Mouse (Mus musculus) liver, embryonic 16.5 days (tissue): ENCODE data around the gene Ldlr. TPM values are rescaled to one million over a fixed set of nuclear protein-coding genes. Genes with fewer than 3 reads are reported as not detected.

Source experiments
- ATAC-seq: fragments of 200-750 bp; cut with Nextera tagmentation; 2 replicates; pipeline ENCODE4 v1.8.0; 2017; ENCODE audit warnings: low read depth, mild to moderate bottlenecking, moderate number of reproducible peaks, moderate library complexity
- H3K27ac ChIP-seq: fragments of 300-500 bp; sonication (generic); 2 replicates; pipeline ENCODE4 v1.5.1; 2014; ENCODE audit warnings: mild to moderate bottlenecking, low read length
- H3K27me3 ChIP-seq: fragments of 300-500 bp; sonication (generic); 2 replicates; pipeline ENCODE4 v1.6.1; 2014; ENCODE audit warnings: low read depth, low read length, mixed read lengths; ENCODE audit not compliant: control insufficient read depth, insufficient read depth
- H3K36me3 ChIP-seq: fragments of 300-500 bp; sonication (generic); 2 replicates; pipeline ENCODE4 v1.6.1; 2014; ENCODE audit warnings: mild to moderate bottlenecking; ENCODE audit not compliant: control insufficient read depth, insufficient read depth
- H3K4me1 ChIP-seq: fragments of 300-500 bp; sonication (generic); 2 replicates; pipeline ENCODE4 v1.6.1; 2014; ENCODE audit warnings: low read depth, low read length, mixed read lengths; ENCODE audit not compliant: control insufficient read depth
- H3K4me2 ChIP-seq: fragments of 300-500 bp; sonication (generic); 2 replicates; pipeline ENCODE4 v1.6.1; 2014; ENCODE audit warnings: low read depth, low read length, mixed read lengths
- H3K4me3 ChIP-seq: fragments of 300-500 bp; sonication (generic); 2 replicates; pipeline ENCODE4 v1.5.1; 2014; ENCODE audit warnings: low read depth, mild to moderate bottlenecking, low read length
- H3K9ac ChIP-seq: fragments of 300-500 bp; sonication (generic); 2 replicates; pipeline ENCODE4 v1.6.1; 2014; ENCODE audit warnings: low read depth, low read length
- H3K9me3 ChIP-seq: fragments of 300-500 bp; sonication (generic); replicated peaks from 2 replicates; pipeline ENCODE4 v1.6.1; 2016; ENCODE audit warnings: low read length; ENCODE audit not compliant: control insufficient read depth
- WGBS: fragments of 180-500 bp; shearing (Covaris S2); extraction: QIAGEN DNeasy Blood & Tissue Kit; methylation state at CpG from one replicate; pipeline ENCODE4 v1.1.7; 2014; ENCODE audit not compliant: insufficient replicate concordance; 5-methylcytosine and 5-hydroxymethylcytosine counted together
- polyA plus RNA-seq: library from polyadenylated mRNA; unstranded; fragments of >200 nt; fragmentation: Nextera tagmentation; extraction: Ambion mirVana; gene quantifications from 2 replicates; pipeline ENCODE4 v1.2.1, GENCODE M21; 2015

Ldlr gene
- polyA plus RNA-seq, 1 experiment from 2014 or later, result 29.3 TPM

GRCm38 (mm10) chr9:21732288-21732687 lies 9.0 kb downstream of the Ldlr start:
- Histone ChIP-seq H3K4me3 (no peak overlapping the region), H3K36me3 (peaks cover 29% of the 10 kb centered on the region), H3K4me2 (no peak overlapping the region), H3K27ac (no peak overlapping the region), H3K27me3 (no peaks in the 10 kb centered on the region), H3K9me3 (no peaks in the 10 kb centered on the region), H3K4me1 (peaks cover 20% of the 10 kb centered on the region), H3K9ac (no peak overlapping the region)
- ATAC-seq, result no peak
- WGBS, result 80% methylated on average over 9 of the region's 9 CpGs

GRCm38 (mm10) chr9:21733446-21733845 lies 10.2 kb downstream of the Ldlr start:
- no peaks in the 10 kb centered on the region for H3K27me3 ChIP-seq
- no peaks in the 10 kb centered on the region for H3K9me3 ChIP-seq
- no peak overlapping the region for H3K4me3 ChIP-seq
- no peak overlapping the region for H3K9ac ChIP-seq
- 89% methylated on average over 17 of the region's 17 CpGs for WGBS
- H3K36me3 ChIP-seq, result peaks cover 40% of the 10 kb centered on the region
- H3K27ac ChIP-seq, result no peak overlapping the region
- H3K4me2 ChIP-seq, result no peak overlapping the region
- ATAC-seq, result no peak
- peaks cover 14% of the 10 kb centered on the region for H3K4me1 ChIP-seq

- Histone ChIP-seq H3K27me3 (no peaks in the 10 kb centered on the region), H3K36me3 (peaks cover 45% of the 10 kb centered on the region), H3K4me1 (peaks cover 8% of the 10 kb centered on the region), H3K9ac (no peak overlapping the region), H3K9me3 (no peaks in the 10 kb centered on the region), H3K4me2 (no peak overlapping the region), H3K4me3 (no peak overlapping the region), H3K27ac (no peak overlapping the region)
- 84% methylated on average over 7 of the region's 7 CpGs for whole genome bisulfite sequencing
- no peak for ATAC-seq
Observed at GRCm38 (mm10) chr9:21733989-21734388, 10.7 kb downstream of the Ldlr start.

GRCm38 (mm10) chr9:21735126-21735525 lies 11.8 kb downstream of the Ldlr start:
- no peak overlapping the region for H3K9ac ChIP-seq
- H3K4me3 ChIP-seq, result no peak overlapping the region
- no peaks in the 10 kb centered on the region for H3K9me3 ChIP-seq
- 77% methylated on average over 14 of the region's 14 CpGs for WGBS
- peaks cover 52% of the 10 kb centered on the region for H3K36me3 ChIP-seq
- H3K27me3 ChIP-seq, result no peaks in the 10 kb centered on the region
- no peak overlapping the region for H3K27ac ChIP-seq
- no peak overlapping the region for H3K4me2 ChIP-seq
- H3K4me1 ChIP-seq, result peaks cover 4% of the 10 kb centered on the region; the same call in 1 of the 2 replicates
- no peak for ATAC-seq

GRCm38 (mm10) chr9:21736580-21736979 lies 13.3 kb downstream of the Ldlr start:
- H3K36me3 ChIP-seq, result peaks cover 52% of the 10 kb centered on the region
- ATAC-seq, result peak; percentile 70
- no peak overlapping the region for H3K4me3 ChIP-seq
- no peak overlapping the region for H3K4me2 ChIP-seq
- peaks cover 9% of the 10 kb centered on the region for H3K4me1 ChIP-seq
- H3K27ac ChIP-seq, result no peak overlapping the region
- H3K9ac ChIP-seq, result no peak overlapping the region
- 65% methylated on average over 3 of the region's 3 CpGs for WGBS
- H3K9me3 ChIP-seq, result no peaks in the 10 kb centered on the region
- H3K27me3 ChIP-seq, result no peaks in the 10 kb centered on the region

GRCm38 (mm10) chr9:21737188-21737587 lies 13.9 kb downstream of the Ldlr start:
- Histone ChIP-seq H3K9me3 (no peaks in the 10 kb centered on the region), H3K4me3 (no peak overlapping the region), H3K4me2 (no peak overlapping the region), H3K9ac (no peak overlapping the region), H3K27me3 (no peaks in the 10 kb centered on the region), H3K36me3 (peaks cover 47% of the 10 kb centered on the region), H3K27ac (no peak overlapping the region), H3K4me1 (peaks cover 15% of the 10 kb centered on the region)
- ATAC-seq, result peak; percentile 17; the same call in 1 of the 2 replicates
- 82% methylated on average over 10 of the region's 10 CpGs for WGBS

GRCm38 (mm10) chr9:21738776-21739175 lies 15.5 kb downstream of the Ldlr start:
- no peak overlapping the region for H3K4me2 ChIP-seq
- H3K9me3 ChIP-seq, result no peaks in the 10 kb centered on the region
- peaks cover 15% of the 10 kb centered on the region for H3K4me1 ChIP-seq
- no peak for ATAC-seq
- H3K27me3 ChIP-seq, result no peaks in the 10 kb centered on the region
- H3K9ac ChIP-seq, result no peak overlapping the region
- no peak overlapping the region for H3K4me3 ChIP-seq
- H3K27ac ChIP-seq, result no peak overlapping the region
- peaks cover 35% of the 10 kb centered on the region for H3K36me3 ChIP-seq
- 82% methylated on average over 7 of the region's 7 CpGs for WGBS

GRCm38 (mm10) chr9:21740427-21740826 lies 17.1 kb downstream of the Ldlr start:
- no peak for ATAC-seq
- Histone ChIP-seq H3K27ac (no peak overlapping the region), H3K9ac (no peak overlapping the region), H3K9me3 (no peaks in the 10 kb centered on the region), H3K27me3 (no peaks in the 10 kb centered on the region), H3K4me3 (no peak overlapping the region), H3K36me3 (peaks cover 29% of the 10 kb centered on the region), H3K4me2 (no peak overlapping the region), H3K4me1 (peaks cover 15% of the 10 kb centered on the region)
- WGBS, result 73% methylated on average over 14 of the region's 14 CpGs

- Histone ChIP-seq H3K4me3 (no peak overlapping the region), H3K36me3 (peaks cover 37% of the 10 kb centered on the region), H3K9ac (no peak overlapping the region), H3K4me1 (peaks cover 15% of the 10 kb centered on the region), H3K4me2 (no peak overlapping the region), H3K9me3 (no peaks in the 10 kb centered on the region), H3K27me3 (no peaks in the 10 kb centered on the region), H3K27ac (peak overlapping the region; percentile 66; the same call in 1 of the 2 replicates)
- 46% methylated on average over 11 of the region's 11 CpGs for WGBS
- peak; percentile 62 for ATAC-seq
Observed at GRCm38 (mm10) chr9:21741514-21741913, 18.2 kb downstream of the Ldlr start.
